Mouse (Mus musculus) liver, postnatal 0 days (tissue): ENCODE measurements at regions not wholly inside any gene's neighbourhood (a gene's known extent, or its start where the extent isn't known, plus 50 kb on each side); places are given as distances from the start of the nearest gene placed in this dataset.

Experiments used
- ATAC-seq: fragments of 200-750 bp; cut with Nextera tagmentation; 2 replicates; pipeline ENCODE4 v1.8.0; 2017; ENCODE audit warnings: mild to moderate bottlenecking, moderate library complexity
- DNase-seq: peaks from one replicate; pipeline ENCODE4 v3.0.0-alpha.2; 2016
- H3K27ac ChIP-seq: fragments of 300-500 bp; sonication (generic); 2 replicates; pipeline ENCODE4 v1.5.1; 2014; ENCODE audit warnings: antibody characterized with exemption, moderate library complexity, mild to moderate bottlenecking, low read depth
- H3K27me3 ChIP-seq: fragments of 300-500 bp; sonication (generic); 2 replicates; pipeline ENCODE4 v1.6.1; 2014; ENCODE audit warnings: low read length, control low read depth, mixed read lengths; ENCODE audit not compliant: insufficient read depth
- H3K36me3 ChIP-seq: fragments of 300-500 bp; sonication (generic); replicated peaks from 2 replicates; pipeline ENCODE4 v1.6.1; 2014; ENCODE audit warnings: mild to moderate bottlenecking, control low read depth, low read length, moderate library complexity, mixed read lengths; ENCODE audit not compliant: insufficient read depth
- H3K4me1 ChIP-seq: fragments of 300-500 bp; sonication (generic); 2 replicates; pipeline ENCODE4 v1.6.1; 2014; ENCODE audit warnings: antibody characterized with exemption, mild to moderate bottlenecking, control low read depth; ENCODE audit not compliant: insufficient read depth
- H3K4me2 ChIP-seq: fragments of 300-500 bp; sonication (generic); 2 replicates; pipeline ENCODE4 v1.6.1; 2014; ENCODE audit warnings: low read depth, mild to moderate bottlenecking, low read length, moderate library complexity, mixed read lengths
- H3K4me3 ChIP-seq: fragments of 300-500 bp; sonication (generic); 2 replicates; pipeline ENCODE4 v1.5.1; 2014; ENCODE audit warnings: low read depth, low read length
- H3K9ac ChIP-seq: fragments of 300-500 bp; sonication (generic); replicated peaks from 2 replicates; pipeline ENCODE4 v1.6.1; 2014; ENCODE audit warnings: mild to moderate bottlenecking, moderate library complexity
- H3K9me3 ChIP-seq: fragments of 300-500 bp; sonication (generic); 2 replicates; pipeline ENCODE4 v1.6.1; 2016; ENCODE audit warnings: mild to moderate bottlenecking, control low read depth, low read length, mixed read lengths
- CTCF ChIP-seq: sonication (generic); IDR thresholded peaks from 2 replicates; pipeline ENCODE4 v1.5.1; 2016; ENCODE audit warnings: antibody characterized with exemption, low read depth
- EP300 ChIP-seq: IDR thresholded peaks from 2 replicates; pipeline ENCODE4 v1.6.1; 2016; ENCODE audit warnings: antibody characterized with exemption, low read depth, mild to moderate bottlenecking
- WGBS: fragments of 180-500 bp; shearing (Covaris S2); extraction: QIAGEN DNeasy Blood & Tissue Kit; methylation state at CpG from one replicate; pipeline ENCODE4 v1.1.7; 2014; ENCODE audit not compliant: insufficient replicate concordance; 5-methylcytosine and 5-hydroxymethylcytosine counted together

GRCm38 (mm10) chr15:60762071-60762470 lies 91.5 kb downstream of the Fam84b start:
- H3K4me1 ChIP-seq, result no peaks in the 10 kb centered on the region

GRCm38 (mm10) chr15:60760015-60760437 lies 93.6 kb downstream of the Fam84b start:
- H3K4me3 ChIP-seq, result no peak overlapping the region
- no peak overlapping the region for H3K4me2 ChIP-seq
- no peak overlapping the region for H3K27ac ChIP-seq
- H3K9ac ChIP-seq, result no peak overlapping the region
- no peaks in the 10 kb centered on the region for H3K4me1 ChIP-seq
- H3K9me3 ChIP-seq, result no peaks in the 10 kb centered on the region
- WGBS, result 28% methylated on average over 6 of the region's 6 CpGs
- TF ChIP-seq EP300 (no peak), CTCF (peak; percentile 77)
- DNase-seq, result peak; percentile 58
- ATAC-seq, result no peak
- no peaks in the 10 kb centered on the region for H3K36me3 ChIP-seq
- no peaks in the 10 kb centered on the region for H3K27me3 ChIP-seq

More at GRCm38 (mm10) chr15:60762071-60762470, 91.5 kb downstream of the Fam84b start:
- 55% methylated on average over 2 of the region's 2 CpGs for WGBS
- Histone ChIP-seq H3K36me3 (no peaks in the 10 kb centered on the region), H3K27me3 (no peaks in the 10 kb centered on the region), H3K4me3 (no peak overlapping the region), H3K27ac (no peak overlapping the region), H3K9me3 (no peaks in the 10 kb centered on the region), H3K4me2 (no peak overlapping the region), H3K9ac (no peak overlapping the region)
- ATAC-seq (no peak), DNase-seq (no peak)
- TF ChIP-seq CTCF (peak; percentile 63), EP300 (no peak)

GRCm38 (mm10) chr15:60754246-60754645 lies 99.3 kb downstream of the Fam84b start:
- H3K9me3 ChIP-seq, result no peaks in the 10 kb centered on the region
- no peaks in the 10 kb centered on the region for H3K27me3 ChIP-seq
- no peak overlapping the region for H3K27ac ChIP-seq
- H3K36me3 ChIP-seq, result no peaks in the 10 kb centered on the region
- H3K4me2 ChIP-seq, result no peak overlapping the region
- DNase-seq (no peak), ATAC-seq (no peak)
- no peak overlapping the region for H3K4me3 ChIP-seq
- TF ChIP-seq CTCF, result no peak
- no peak for TF ChIP-seq EP300
- no peaks in the 10 kb centered on the region for H3K4me1 ChIP-seq
- whole genome bisulfite sequencing, result 77% methylated on average over 5 of the region's 5 CpGs
- no peak overlapping the region for H3K9ac ChIP-seq

GRCm38 (mm10) chr15:60739598-60739997 lies 114.0 kb downstream of the Fam84b start:
- no peaks in the 10 kb centered on the region for H3K36me3 ChIP-seq
- 53% methylated on average over 2 of the region's 2 CpGs for WGBS
- TF ChIP-seq CTCF (no peak), EP300 (no peak)

GRCm38 (mm10) chr15:60738258-60738657 lies 115.3 kb downstream of the Fam84b start:
- no peak overlapping the region for H3K9ac ChIP-seq
- WGBS, result 71% methylated on average over 3 of the region's 3 CpGs
- no peaks in the 10 kb centered on the region for H3K4me1 ChIP-seq
- H3K4me2 ChIP-seq, result no peak overlapping the region
- no peaks in the 10 kb centered on the region for H3K27me3 ChIP-seq
- no peak for TF ChIP-seq EP300
- TF ChIP-seq CTCF, result no peak
- no peaks in the 10 kb centered on the region for H3K9me3 ChIP-seq
- no peak overlapping the region for H3K4me3 ChIP-seq
- no peak for ATAC-seq
- DNase-seq, result no peak
- no peaks in the 10 kb centered on the region for H3K36me3 ChIP-seq
- H3K27ac ChIP-seq, result no peak overlapping the region

More at GRCm38 (mm10) chr15:60739598-60739997, 114.0 kb downstream of the Fam84b start:
- H3K27me3 ChIP-seq, result no peaks in the 10 kb centered on the region
- ATAC-seq (no peak), DNase-seq (no peak)
- no peaks in the 10 kb centered on the region for H3K4me1 ChIP-seq
- H3K27ac ChIP-seq, result no peak overlapping the region
- no peak overlapping the region for H3K9ac ChIP-seq
- H3K9me3 ChIP-seq, result no peaks in the 10 kb centered on the region
- H3K4me2 ChIP-seq, result no peak overlapping the region
- H3K4me3 ChIP-seq, result no peak overlapping the region

- Histone ChIP-seq H3K27me3 (no peaks in the 10 kb centered on the region), H3K4me1 (no peaks in the 10 kb centered on the region), H3K4me3 (no peak overlapping the region), H3K36me3 (no peaks in the 10 kb centered on the region), H3K9ac (no peak overlapping the region), H3K9me3 (no peaks in the 10 kb centered on the region), H3K27ac (no peak overlapping the region), H3K4me2 (no peak overlapping the region)
- ATAC-seq (no peak), DNase-seq (no peak)
- no peak for TF ChIP-seq CTCF
- no peak for TF ChIP-seq EP300
Observed at GRCm38 (mm10) chr15:60732416-60732815, 121.2 kb downstream of the Fam84b start.

GRCm38 (mm10) chr15:60728754-60729153 lies 124.8 kb downstream of the Fam84b start:
- no peaks in the 10 kb centered on the region for H3K27me3 ChIP-seq
- DNase-seq (no peak), ATAC-seq (no peak)
- H3K27ac ChIP-seq, result no peak overlapping the region
- 75% methylated on average over 9 of the region's 9 CpGs for WGBS
- H3K9me3 ChIP-seq, result no peaks in the 10 kb centered on the region
- H3K4me3 ChIP-seq, result no peak overlapping the region
- H3K9ac ChIP-seq, result no peak overlapping the region
- no peak for TF ChIP-seq CTCF
- TF ChIP-seq EP300, result no peak
- H3K4me1 ChIP-seq, result no peaks in the 10 kb centered on the region
- H3K36me3 ChIP-seq, result no peaks in the 10 kb centered on the region
- H3K4me2 ChIP-seq, result no peak overlapping the region
